Mouse (Mus musculus) kidney, adult 8-10 months (tissue): ENCODE measurements around the gene 1700021F05Rik.
A peak's percentile ranks its signal among the peaks of the same experiment; 100 is the strongest.

Experiments used
- DNase-seq, 2 experiments: peaks; one replicate each; pipeline ENCODE4 v3.0.0; 2022

The 1700021F05Rik gene

GRCm38 (mm10) chr10:43540442-43541152 is at the start of gene 1700021F05Rik:
Gene 1700021F05Rik (minus strand): TSS chr10:43540994.
- peak; percentile 95 to 96 for DNase-seq

DNA sequence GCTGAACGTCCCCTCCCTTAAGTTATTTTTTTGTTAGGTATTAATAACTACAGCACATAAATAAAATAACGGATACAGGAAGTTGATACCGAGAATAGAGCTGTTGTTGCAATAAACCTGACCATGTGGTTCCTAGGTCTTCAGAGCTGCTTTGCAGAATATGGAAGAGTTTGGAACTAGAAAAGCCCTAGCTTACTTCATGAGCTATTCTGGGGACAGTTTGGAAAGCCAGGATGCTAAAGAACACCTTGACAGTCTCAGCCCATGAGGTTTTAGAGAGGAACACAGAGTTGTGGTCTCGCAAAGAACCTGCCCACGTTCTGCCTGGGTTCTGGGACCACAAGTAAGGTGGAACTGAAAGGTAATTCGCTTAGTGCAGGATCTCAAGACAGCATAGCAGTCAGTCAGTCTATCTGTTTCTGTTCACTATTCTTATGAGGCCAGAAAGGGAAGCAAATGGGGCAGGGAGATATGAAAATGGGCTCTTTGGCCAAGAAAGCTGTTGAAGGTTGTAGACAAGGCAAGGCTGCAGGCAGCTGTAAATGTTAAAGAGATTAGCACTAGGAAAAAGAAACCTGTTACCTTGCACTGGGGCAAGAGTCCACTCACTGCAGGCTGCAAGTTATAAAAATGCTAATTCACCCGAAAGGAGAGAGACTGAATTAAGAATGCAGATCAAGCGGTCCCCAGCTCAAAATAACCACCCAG is 47.8 kb upstream of the 1700021F05Rik start:
- peak; percentile 12 to 29 for DNase-seq

DNA sequence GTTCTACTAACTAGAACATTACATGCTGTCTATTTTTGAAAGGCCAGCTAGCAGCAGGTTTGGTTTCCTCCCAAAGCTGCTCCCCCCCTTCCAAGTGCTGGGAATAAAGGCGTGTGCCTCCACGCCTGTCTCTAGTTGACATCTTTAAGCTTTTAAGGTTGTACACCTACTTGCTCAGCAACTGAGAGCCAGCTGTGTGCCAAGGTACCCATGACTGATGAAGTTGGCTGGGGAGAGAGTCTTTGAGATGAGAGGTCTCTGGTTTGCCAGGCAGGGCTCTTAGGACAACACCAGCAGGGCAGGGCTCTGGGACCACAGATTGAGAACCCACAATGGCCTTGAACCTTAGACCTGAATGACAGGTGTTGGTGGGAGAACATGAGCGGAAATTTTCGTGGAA is 43.7 kb upstream of the 1700021F05Rik start:
- DNase-seq, result no peak

DNA sequence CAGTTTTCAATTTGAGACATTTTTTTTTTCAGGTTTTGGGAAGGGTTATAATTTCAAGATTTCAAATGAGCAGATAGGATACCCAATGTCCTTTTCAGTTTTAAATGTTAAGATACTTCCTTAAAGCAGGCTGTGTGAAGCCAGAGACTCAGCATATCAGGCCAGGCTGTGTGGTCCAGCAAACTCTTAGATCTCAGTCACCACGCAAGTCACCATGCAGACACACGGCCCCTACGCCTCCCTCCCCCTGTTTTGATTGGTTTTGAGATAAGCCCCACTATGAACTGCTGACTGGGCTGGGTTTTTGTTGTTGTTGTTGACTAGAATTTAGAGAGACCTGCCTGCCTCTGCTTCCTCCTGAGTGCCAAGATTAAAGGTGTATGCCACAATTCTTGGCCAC is 40.5 kb upstream of the 1700021F05Rik start:
- no peak for DNase-seq

DNA sequence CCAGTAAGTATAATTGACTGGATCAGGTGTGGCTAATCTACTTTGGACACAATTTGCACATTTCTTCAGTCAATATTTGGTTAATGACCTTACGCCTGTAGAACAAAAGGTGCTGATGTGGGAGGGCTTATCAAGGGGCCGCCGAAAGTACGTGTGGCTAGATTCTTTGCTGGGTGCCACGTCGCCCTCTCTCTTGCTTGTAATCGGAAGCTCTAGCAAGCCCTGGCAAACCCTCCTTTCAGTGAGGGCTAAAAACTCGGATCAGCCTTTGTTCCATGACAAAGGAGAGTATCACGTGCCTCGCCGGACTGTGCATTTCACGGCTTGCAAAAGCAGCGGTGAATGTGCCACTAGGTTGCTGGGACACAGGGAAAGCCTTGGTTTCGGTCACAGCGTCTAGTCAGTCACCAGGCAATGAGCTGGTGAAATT is 39.9 kb upstream of the 1700021F05Rik start:
- DNase-seq, result peak; percentile 32 to 42

DNA sequence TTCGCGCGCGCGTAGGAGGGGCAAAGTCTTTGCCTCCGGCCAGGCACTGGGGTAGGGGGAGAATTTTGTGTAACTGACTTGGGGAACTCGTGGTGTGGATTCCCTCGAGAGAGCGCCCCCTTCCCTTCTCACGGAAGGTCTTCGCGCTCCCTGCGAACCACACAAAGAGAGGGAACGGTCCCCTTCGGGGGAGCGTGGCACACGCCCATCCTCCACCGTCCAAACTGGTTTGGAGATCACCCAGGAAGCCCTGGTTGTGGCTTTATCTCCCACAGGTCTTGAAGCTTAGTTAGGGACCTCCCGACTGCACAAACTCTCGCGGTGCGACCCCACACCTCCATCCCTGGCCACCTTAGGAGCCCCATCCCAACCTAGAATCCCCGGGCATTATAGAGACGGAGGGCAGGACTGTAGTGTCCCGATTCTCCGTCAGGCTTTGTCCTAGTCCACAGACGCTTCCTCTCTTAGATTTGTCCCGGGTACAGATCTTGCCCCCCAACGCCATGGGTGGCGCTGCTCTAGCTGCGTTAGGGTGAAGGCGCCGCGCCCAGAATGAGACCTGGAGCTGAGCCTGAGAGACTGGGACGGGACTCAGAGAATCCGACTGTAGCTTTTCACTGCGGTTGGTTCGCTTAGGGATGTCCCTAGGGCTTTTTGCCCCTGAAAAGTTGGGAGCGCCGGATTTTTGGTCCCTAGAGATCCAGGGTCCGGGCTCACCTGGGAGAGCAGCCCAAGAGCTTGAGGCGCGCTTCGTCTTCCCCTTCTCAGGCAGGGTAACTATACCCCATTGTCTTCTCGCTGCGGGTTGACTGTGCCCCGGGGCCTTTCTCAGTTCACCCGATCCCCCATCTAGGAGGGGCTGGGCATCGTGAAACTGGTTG is 38.8 kb upstream of the 1700021F05Rik start:
- peak; percentile 36 to 45 for DNase-seq

- peak; percentile 80 to 83 for DNase-seq
Measured at GRCm38 (mm10) chr10:43578754-43579380, 38.1 kb upstream of the 1700021F05Rik start.

DNA sequence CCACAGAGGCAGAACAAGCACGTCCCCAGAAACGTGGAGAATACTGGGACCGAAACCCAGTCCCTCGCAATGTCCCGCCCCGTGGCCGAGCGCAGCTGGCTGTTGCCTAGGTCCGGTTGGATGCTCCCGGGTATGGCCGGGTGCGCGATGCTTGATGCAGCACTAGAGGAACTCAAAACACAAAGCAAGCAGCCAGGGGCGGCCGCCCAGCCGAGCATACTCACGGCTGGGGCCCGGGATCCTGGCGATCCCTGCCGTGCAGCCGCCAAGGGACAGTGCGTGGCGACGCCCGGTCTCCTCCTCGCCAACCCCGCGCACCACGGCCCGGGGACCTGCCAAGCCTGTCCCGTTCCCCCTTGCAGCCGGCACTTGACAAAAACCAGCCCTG is 37.6 kb upstream of the 1700021F05Rik start:
- DNase-seq, result peak; percentile 39 to 44

DNA sequence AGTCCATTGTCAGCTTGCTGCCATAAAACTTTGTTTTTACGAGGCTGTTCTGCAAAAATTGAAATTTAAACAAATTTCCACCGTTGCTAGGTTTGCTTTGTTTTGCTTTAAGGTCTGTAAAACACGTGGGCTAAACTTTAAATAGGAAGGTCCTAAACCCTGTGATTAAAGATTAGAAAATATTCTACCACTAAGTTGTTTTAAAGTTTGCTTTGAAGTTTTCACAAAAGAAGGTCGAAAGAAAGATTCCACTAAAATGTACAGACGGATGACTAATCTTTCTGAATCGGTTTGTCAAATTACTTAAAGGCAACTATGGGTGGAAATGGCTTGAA is 37.2 kb upstream of the 1700021F05Rik start, which contains the start of gene Cd24a:
Cd24a (plus strand) TSS at position 288 of the 335 bp plus-strand sequence.
- no peak for DNase-seq

- peak; percentile 23 to 31 for DNase-seq
Measured at GRCm38 (mm10) chr10:43577299-43577996, 36.7 kb upstream of the 1700021F05Rik start.

DNA sequence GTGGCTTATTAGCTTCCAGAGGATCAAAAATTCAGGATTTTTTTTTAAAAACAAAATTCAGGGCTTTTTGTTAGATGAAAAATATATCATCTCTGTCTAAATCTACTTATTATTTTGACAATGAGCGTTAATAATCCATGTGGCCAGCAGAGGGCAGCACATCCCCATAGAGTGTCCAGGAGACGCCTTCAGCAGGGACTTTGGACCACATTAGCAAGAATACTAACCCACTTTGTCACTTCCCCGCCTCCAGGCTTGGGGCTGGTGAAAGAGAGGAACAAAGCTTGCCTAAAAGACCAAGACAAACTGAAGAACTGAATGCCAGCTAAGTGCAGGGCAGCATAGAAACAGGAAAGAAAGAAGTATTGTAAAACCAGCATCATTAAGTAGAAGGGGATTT is 34.2 kb upstream of the 1700021F05Rik start:
- peak; percentile 66 to 90 for DNase-seq

DNA sequence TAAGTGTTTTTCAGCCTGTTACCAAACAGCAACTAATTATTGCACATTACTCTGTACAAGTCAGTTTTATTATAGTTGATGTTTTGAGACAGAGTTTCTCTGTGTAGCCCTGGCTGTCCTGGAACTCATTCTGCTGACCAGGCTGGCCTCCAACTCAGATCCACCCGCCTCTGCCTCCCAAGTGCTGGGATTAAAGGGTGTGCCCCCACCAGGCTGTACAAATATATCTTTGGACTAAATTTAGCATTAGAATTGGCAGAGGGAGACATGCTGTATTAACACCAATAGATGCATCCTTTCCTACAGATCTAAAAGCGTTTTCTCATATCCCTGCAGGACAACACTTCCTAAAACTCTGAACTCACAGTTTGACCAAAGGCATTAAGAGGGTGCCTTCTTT is 33.6 kb upstream of the 1700021F05Rik start:
- no peak for DNase-seq

GRCm38 (mm10) chr10:43561311-43561710 is 20.5 kb upstream of the 1700021F05Rik start:
- no peak for DNase-seq

DNA sequence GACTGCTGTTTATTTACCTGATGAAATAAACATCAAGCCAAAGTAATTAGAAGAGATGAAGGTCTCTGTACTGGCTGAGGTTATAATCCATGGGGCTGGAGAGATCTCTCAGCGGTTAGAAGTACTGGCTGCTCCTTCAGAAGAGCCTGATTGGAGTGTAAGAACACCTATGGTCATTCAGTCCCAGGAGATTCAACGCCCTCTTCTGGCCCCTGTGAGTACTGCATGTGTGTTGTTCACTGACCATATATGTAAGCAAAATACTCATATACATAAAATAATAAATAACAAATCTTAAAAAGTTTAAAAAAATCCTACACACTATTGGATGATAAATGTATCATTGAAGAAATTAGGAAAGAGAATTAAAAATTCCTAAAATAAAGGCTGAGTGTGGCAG is 20.0 kb upstream of the 1700021F05Rik start:
- no peak for DNase-seq

DNA sequence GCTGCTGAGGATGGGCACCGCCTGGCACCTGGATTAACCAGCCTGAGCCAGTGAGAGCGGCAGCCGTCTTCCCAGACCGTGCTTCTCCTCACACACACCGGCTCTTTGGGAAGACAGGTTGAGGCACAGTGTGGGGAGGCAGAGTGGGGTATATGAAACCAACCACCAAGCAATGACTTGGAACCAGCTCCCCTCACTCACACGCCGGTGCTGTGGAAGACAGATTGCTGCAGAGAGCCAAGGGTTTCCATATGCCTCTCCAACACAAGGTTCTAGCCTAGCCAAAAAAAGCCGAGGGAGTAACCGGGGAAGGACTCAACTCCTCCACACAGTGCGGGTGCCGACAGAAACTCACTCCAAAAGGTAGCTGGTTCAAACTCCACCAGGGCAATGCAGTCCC is 18.5 kb upstream of the 1700021F05Rik start:
- no peak for DNase-seq

GRCm38 (mm10) chr10:43557630-43558165 is 16.9 kb upstream of the 1700021F05Rik start:
- DNase-seq, result no peak

- no peak for DNase-seq
Measured at GRCm38 (mm10) chr10:43551388-43551787, 10.6 kb upstream of the 1700021F05Rik start.

- DNase-seq, result no peak
Measured at GRCm38 (mm10) chr10:43550923-43551322, 10.1 kb upstream of the 1700021F05Rik start.

DNA sequence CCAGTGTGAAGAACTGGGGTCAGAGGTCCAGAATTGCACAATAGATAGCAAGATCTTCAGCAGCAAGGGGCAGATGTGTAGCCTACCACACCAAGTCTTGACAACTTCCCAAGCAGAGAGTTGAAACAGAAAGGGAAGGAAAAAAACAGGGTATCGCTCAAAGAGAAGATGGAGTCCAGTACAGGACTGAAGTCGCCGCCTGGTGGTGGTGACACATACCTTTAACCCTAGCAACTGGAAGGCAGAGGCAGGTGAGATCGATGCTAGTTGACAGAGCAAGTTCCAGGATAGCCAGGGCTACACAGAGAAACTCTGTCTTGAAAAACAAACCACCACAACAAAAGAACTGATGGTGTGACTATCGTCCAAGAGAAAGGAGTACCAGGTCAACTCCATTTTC is 8.6 kb upstream of the 1700021F05Rik start:
- no peak for DNase-seq

GRCm38 (mm10) chr10:43541153-43541544 is 355 bp upstream of the 1700021F05Rik start:
- no peak for DNase-seq

DNA sequence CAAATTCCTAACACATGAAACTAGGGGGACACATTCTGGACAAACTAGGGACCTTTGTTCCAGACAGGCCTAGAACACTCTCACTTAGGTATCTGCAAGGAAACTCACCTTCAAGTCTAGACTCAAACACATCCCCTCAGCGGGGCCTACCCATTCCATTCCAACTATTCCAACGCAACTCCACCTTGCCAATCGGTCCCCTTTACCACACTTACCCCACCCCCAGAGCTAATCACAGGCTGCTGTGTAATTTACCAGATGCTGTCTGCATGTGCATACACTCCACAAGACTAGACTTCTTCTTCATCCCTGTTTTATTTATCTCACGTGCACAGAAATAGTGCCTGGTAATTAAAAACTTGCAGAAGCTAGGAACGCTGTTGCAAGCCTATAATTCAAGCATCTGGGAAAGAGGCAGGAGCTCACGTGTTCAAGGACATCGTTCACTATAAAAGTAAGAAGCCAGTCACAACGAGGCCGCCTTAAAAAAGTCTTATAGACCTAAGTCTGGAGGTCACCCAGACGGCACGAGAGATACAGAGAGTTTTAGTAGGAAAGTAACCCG is 966 bp downstream of the 1700021F05Rik start:
- DNase-seq, result no peak

DNA sequence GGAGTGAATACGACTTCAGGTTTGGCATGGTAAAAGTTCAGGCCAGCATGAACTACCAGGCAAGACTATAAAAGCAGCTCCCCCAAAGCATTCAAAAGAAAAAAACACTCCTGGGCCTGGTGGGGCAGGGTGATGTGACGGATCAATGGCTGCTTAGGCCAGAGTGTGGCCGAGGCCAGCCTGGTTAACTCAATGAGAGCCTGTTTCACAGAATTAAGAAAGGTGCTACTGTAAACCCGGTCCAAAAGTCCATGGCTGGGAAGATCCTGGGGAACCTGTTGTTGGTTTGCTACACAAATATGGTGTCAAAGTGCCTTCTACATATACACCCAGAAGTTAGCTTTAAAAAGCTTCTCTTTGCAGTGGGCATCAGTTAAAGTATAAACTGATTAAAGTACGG is 2.0 kb downstream of the 1700021F05Rik start:
- peak; percentile 59 to 65 for DNase-seq
